Comparison of ENCODE assay signal across 19 mouse cellular contexts in genomic region chr15:88379951-88380623, GRCm38 (mm10).
A peak's percentile ranks its signal among the peaks of the same experiment; 100 is the strongest.
DNase-seq lines count a peak whose midpoint lies in the region; ATAC-seq and TF ChIP-seq lines count a peak whose summit lies in the region.
"Had no signal": no experiment of that assay in that cellular context is flagged by ENCODE, and none has a peak within 500 bp of the region (broad histone marks: within the 10 kb centered on the region; RNA-seq: fewer than 3 reads in every experiment).

No protein-coding gene starts in this region.

- no peak overlapping the region for H3K4me3 ChIP-seq in midbrain, embryonic 10.5 days
- no peak overlapping the region for H3K4me3 ChIP-seq in midbrain, embryonic 16.5 days (ENCODE audit: low read depth, low read length)
- no peak overlapping the region for H3K4me3 ChIP-seq in forebrain, embryonic 14.5 days (ENCODE audit: low read depth, low read length)
- H3K4me3 ChIP-seq in kidney, adult 2 months (ENCODE audit: insufficient read depth, low read depth, low read length): no peak overlapping the region
- H3K4me3 ChIP-seq: heart, adult 2 months; heart, embryonic 15.5 days had no signal

- WGBS in midbrain, embryonic 10.5 days: 15% methylated on average over 6 of the region's 6 CpGs
- WGBS in midbrain, embryonic 16.5 days: 16% methylated on average over 6 of the region's 6 CpGs
- WGBS in forebrain, embryonic 14.5 days: 5% methylated on average over 6 of the region's 6 CpGs
- 17% methylated on average over 6 of the region's 6 CpGs for WGBS in kidney, adult 2 months

- H3K4me1 ChIP-seq in midbrain, embryonic 10.5 days: peaks cover 20% of the 10 kb centered on the region
- H3K4me1 ChIP-seq in midbrain, embryonic 16.5 days (ENCODE audit: control insufficient read depth, insufficient read depth, low read length): peaks cover 13% of the 10 kb centered on the region
- H3K4me1 ChIP-seq in forebrain, embryonic 14.5 days (ENCODE audit: control insufficient read depth, insufficient read depth, low read length): peaks cover 27% of the 10 kb centered on the region
- no peaks in the 10 kb centered on the region for H3K4me1 ChIP-seq in kidney, adult 2 months (ENCODE audit: control insufficient read depth, insufficient read depth, low read length)
- H3K4me1 ChIP-seq: heart, embryonic 15.5 days had no signal

- no peak overlapping the region for H3K4me2 ChIP-seq in midbrain, embryonic 16.5 days (ENCODE audit: low read length)
- H3K4me2 ChIP-seq in forebrain, embryonic 14.5 days (ENCODE audit: low read length): no peak overlapping the region
- H3K4me2 ChIP-seq: heart, embryonic 15.5 days had no signal

- 0 out of 2 replicates have a peak overlapping the region, but pooled peaks have one; percentile 38 for H3K27ac ChIP-seq in midbrain, embryonic 10.5 days (replicated peaks)
- H3K27ac ChIP-seq in midbrain, embryonic 16.5 days (ENCODE audit: low read length): no peak overlapping the region
- H3K27ac ChIP-seq in forebrain, embryonic 14.5 days (ENCODE audit: low read depth, low read length): no peak overlapping the region; the same call in 1 of the 2 replicates
- no peak overlapping the region for H3K27ac ChIP-seq in kidney, adult 2 months (ENCODE audit: insufficient read depth, low read depth, low read length)
- H3K27ac ChIP-seq: heart, adult 2 months; heart, embryonic 15.5 days; macrophage had no signal

- no peak for TF ChIP-seq POLR2A in brain, embryonic 14.5 days (IDR thresholded peaks at IDR 0.05; ENCODE audit: borderline replicate concordance, extremely low read depth, insufficient read depth, insufficient read length, poor library complexity, severe bottlenecking)
- TF ChIP-seq POLR2A in kidney, adult 2 months (IDR thresholded peaks at IDR 0.05; ENCODE audit: low read depth, low read length): no peak

- no peaks in the 10 kb centered on the region for H3K36me3 ChIP-seq in midbrain, embryonic 10.5 days
- H3K36me3 ChIP-seq in midbrain, embryonic 16.5 days (ENCODE audit: control insufficient read depth, insufficient read depth, low read length): no peaks in the 10 kb centered on the region
- H3K36me3 ChIP-seq in forebrain, embryonic 14.5 days (ENCODE audit: control insufficient read depth, insufficient read depth, low read length): no peaks in the 10 kb centered on the region
- no peaks in the 10 kb centered on the region for H3K36me3 ChIP-seq in kidney, adult 2 months (ENCODE audit: control insufficient read depth, insufficient read depth, low read length)
- H3K36me3 ChIP-seq: heart, embryonic 15.5 days had no signal

- no peak for DNase-seq in midbrain, embryonic 10.5 days (ENCODE audit: low spot score)
- DNase-seq in Muller cell, postnatal 12 days (ENCODE audit: inconsistent ontology term): peak; percentile 75
- DNase-seq in brain, embryonic 14.5 days (ENCODE audit: low read depth): peak; percentile 92
- peak; percentile 85 for DNase-seq in forebrain, embryonic 14.5 days (ENCODE audit: low spot score)
- DNase-seq in kidney, adult 2 months: no peak
- no peak for DNase-seq in cerebellum, adult 18-20 months
- no peak for DNase-seq in heart, postnatal 4 days
- DNase-seq: adrenal gland, adult 8-10 months; cerebellum, adult 2 months; cerebellum, postnatal 25 days; gastrocnemius, postnatal 25 days; heart, adult 2 months; kidney, adult 8-10 months; kidney, postnatal 10 days; layer of hippocampus, postnatal 36 days had no signal

- ATAC-seq in midbrain, embryonic 16.5 days: no peak
- peak; percentile 84 for ATAC-seq in forebrain, embryonic 14.5 days
- ATAC-seq: activated CD4-positive, CD25-positive, alpha-beta regulatory T cell, adult 4 months had no signal

- no peak overlapping the region for H3K9ac ChIP-seq in midbrain, embryonic 16.5 days (ENCODE audit: low read depth, low read length)
- no peak overlapping the region for H3K9ac ChIP-seq in forebrain, embryonic 14.5 days (ENCODE audit: low read length)
- H3K9ac ChIP-seq: heart, embryonic 15.5 days had no signal

- H3K27me3 ChIP-seq in midbrain, embryonic 10.5 days (ENCODE audit: low read depth, poor library complexity, severe bottlenecking): peaks cover 13% of the 10 kb centered on the region; the same call in 1 of the 2 replicates
- no peaks in the 10 kb centered on the region for H3K27me3 ChIP-seq in midbrain, embryonic 16.5 days (ENCODE audit: control insufficient read depth, insufficient read depth, low read depth, low read length)
- H3K27me3 ChIP-seq in forebrain, embryonic 14.5 days (replicated peaks; ENCODE audit: control insufficient read depth, insufficient read depth, low read length): no peaks in the 10 kb centered on the region
- no peaks in the 10 kb centered on the region for H3K27me3 ChIP-seq in kidney, adult 2 months (replicated peaks; ENCODE audit: control insufficient read depth, insufficient read depth, low read length)
- H3K27me3 ChIP-seq: heart, embryonic 15.5 days had no signal

- H3K9me3 ChIP-seq in midbrain, embryonic 10.5 days (replicated peaks): no peaks in the 10 kb centered on the region
- H3K9me3 ChIP-seq in midbrain, embryonic 16.5 days (replicated peaks; ENCODE audit: control insufficient read depth, low read length, poor library complexity, severe bottlenecking): no peaks in the 10 kb centered on the region
- 0 out of 2 replicates have a peak, but pooled peaks cover 2% of the 10 kb centered on the region for H3K9me3 ChIP-seq in forebrain, embryonic 14.5 days (replicated peaks; ENCODE audit: control insufficient read depth, low read length)
- H3K9me3 ChIP-seq: heart, embryonic 15.5 days had no signal

- no peak for TF ChIP-seq CTCF in brain, embryonic 14.5 days (IDR thresholded peaks at IDR 0.05; ENCODE audit: borderline replicate concordance, extremely low read depth, insufficient read depth, insufficient read length)
- TF ChIP-seq CTCF in kidney, adult 2 months (conservative IDR thresholded peaks at IDR 0.05; ENCODE audit: insufficient read depth, insufficient read length, low read depth, low read length): no peak

Comparison
In these comparisons a context has a peak if more than half of its experiments do, and no peak if none do; other contexts are left out.
1. DNase-seq: peak in Muller cell, postnatal 12 days (single experiment), brain, embryonic 14.5 days (single experiment) and forebrain, embryonic 14.5 days (single experiment); none in midbrain, embryonic 10.5 days (single experiment), kidney, adult 2 months (single experiment), cerebellum, adult 18-20 months (0 of 2) and heart, postnatal 4 days (single experiment).